Mouse (Mus musculus) neural tube, embryonic 14.5 days (tissue): Measurements from ENCODE around the gene Plcb1. TPM values are rescaled to one million over a fixed set of nuclear protein-coding genes. Genes with fewer than 3 reads are reported as not detected.

Experiments
- ATAC-seq: fragments of 200-750 bp; cut with Nextera tagmentation; 2 replicates; pipeline ENCODE4 v1.8.0; 2017; ENCODE audit warnings: low read depth, mild to moderate bottlenecking, moderate TSS enrichment, moderate library complexity
- H3K27ac ChIP-seq: fragments of 300-500 bp; sonication (generic); 2 replicates; pipeline ENCODE4 v1.5.1; 2014; ENCODE audit warnings: low read depth, mild to moderate bottlenecking, control low read depth, low read length, moderate library complexity, mixed read lengths
- H3K27me3 ChIP-seq: fragments of 300-500 bp; sonication (generic); 2 replicates; pipeline ENCODE4 v1.6.1; 2014; ENCODE audit warnings: low read length; ENCODE audit not compliant: control insufficient read depth, insufficient read depth
- H3K36me3 ChIP-seq: fragments of 300-500 bp; sonication (generic); 2 replicates; pipeline ENCODE4 v1.6.1; 2014; ENCODE audit warnings: low read length, mixed read lengths; ENCODE audit not compliant: control insufficient read depth, insufficient read depth
- H3K4me1 ChIP-seq: fragments of 300-500 bp; sonication (generic); 2 replicates; pipeline ENCODE4 v1.6.1; 2014; ENCODE audit warnings: low read length; ENCODE audit not compliant: control insufficient read depth, insufficient read depth
- H3K4me2 ChIP-seq: fragments of 300-500 bp; sonication (generic); 2 replicates; pipeline ENCODE4 v1.6.1; 2014; ENCODE audit warnings: mild to moderate bottlenecking, low read depth, low read length, control low read depth
- H3K4me3 ChIP-seq: fragments of 300-500 bp; sonication (generic); 2 replicates; pipeline ENCODE4 v1.5.1; 2014; ENCODE audit warnings: low read depth, low read length, control low read depth, mixed read lengths
- H3K9ac ChIP-seq: fragments of 300-500 bp; sonication (generic); replicated peaks from 2 replicates; pipeline ENCODE4 v1.6.1; 2014; ENCODE audit warnings: low read depth, mild to moderate bottlenecking, control low read depth, low read length, mixed read lengths
- H3K9me3 ChIP-seq: fragments of 300-500 bp; sonication (generic); 2 replicates; pipeline ENCODE4 v1.6.1; 2016; ENCODE audit warnings: low read length; ENCODE audit not compliant: control insufficient read depth
- WGBS: fragments of 180-500 bp; shearing (Covaris S2); extraction: QIAGEN DNeasy Blood & Tissue Kit; methylation state at CpG from one replicate; pipeline ENCODE4 v1.1.7; 2014; 5-methylcytosine and 5-hydroxymethylcytosine counted together
- polyA plus RNA-seq: library from polyadenylated mRNA; unstranded; fragments of >200 nt; fragmentation: Nextera tagmentation; extraction: Ambion mirVana; gene quantifications from 2 replicates; pipeline ENCODE4 v1.2.1, GENCODE M21; 2014

The Plcb1 gene
- polyA plus RNA-seq, 1 experiment from 2014 or later = 118 TPM

GRCm38 (mm10) chr2:135439546-135440517 is 654.0 kb downstream of the Plcb1 start:
- Histone ChIP-seq H3K9me3 (no peaks in the 10 kb centered on the region), H3K36me3 (no peaks in the 10 kb centered on the region), H3K27me3 (no peaks in the 10 kb centered on the region), H3K4me1 (no peaks in the 10 kb centered on the region), H3K27ac (no peak overlapping the region), H3K9ac (no peak overlapping the region), H3K4me2 (no peak overlapping the region), H3K4me3 (no peak overlapping the region)
- ATAC-seq = peak; percentile 90
- WGBS = 13% methylated on average over 7 of the region's 7 CpGs

GRCm38 (mm10) chr2:135453581-135453980 is 667.7 kb downstream of the Plcb1 start:
- Histone ChIP-seq H3K4me2 (no peak overlapping the region), H3K9ac (no peak overlapping the region), H3K9me3 (no peaks in the 10 kb centered on the region), H3K4me1 (no peaks in the 10 kb centered on the region), H3K27me3 (no peaks in the 10 kb centered on the region), H3K4me3 (no peak overlapping the region), H3K27ac (no peak overlapping the region), H3K36me3 (no peaks in the 10 kb centered on the region)
- ATAC-seq = no peak
- 84% methylated on average over 1 of the region's 1 CpGs for WGBS

GRCm38 (mm10) chr2:135454015-135454414 is 668.1 kb downstream of the Plcb1 start:
- H3K4me2 ChIP-seq = no peak overlapping the region
- no peaks in the 10 kb centered on the region for H3K36me3 ChIP-seq
- no peaks in the 10 kb centered on the region for H3K9me3 ChIP-seq
- ATAC-seq = no peak
- no peaks in the 10 kb centered on the region for H3K27me3 ChIP-seq
- H3K27ac ChIP-seq = no peak overlapping the region
- H3K4me1 ChIP-seq = no peaks in the 10 kb centered on the region
- H3K4me3 ChIP-seq = no peak overlapping the region
- no peak overlapping the region for H3K9ac ChIP-seq
- 73% methylated on average over 2 of the region's 2 CpGs for WGBS

GRCm38 (mm10) chr2:135454455-135454854 is 668.6 kb downstream of the Plcb1 start:
- Histone ChIP-seq H3K36me3 (no peaks in the 10 kb centered on the region), H3K4me1 (no peaks in the 10 kb centered on the region), H3K9me3 (no peaks in the 10 kb centered on the region), H3K4me2 (no peak overlapping the region), H3K4me3 (no peak overlapping the region), H3K27ac (no peak overlapping the region), H3K27me3 (no peaks in the 10 kb centered on the region), H3K9ac (no peak overlapping the region)
- no peak; the same call in 1 of the 2 replicates for ATAC-seq
- 67% methylated on average over 1 of the region's 1 CpGs for WGBS

- Histone ChIP-seq H3K9ac (no peak overlapping the region), H3K4me2 (no peak overlapping the region), H3K27me3 (no peaks in the 10 kb centered on the region), H3K9me3 (no peaks in the 10 kb centered on the region), H3K4me1 (no peaks in the 10 kb centered on the region), H3K4me3 (no peak overlapping the region), H3K27ac (no peak overlapping the region), H3K36me3 (no peaks in the 10 kb centered on the region)
- ATAC-seq = no peak
- WGBS = 55% methylated on average over 4 of the region's 4 CpGs
Observed at GRCm38 (mm10) chr2:135467895-135468294, 682.0 kb downstream of the Plcb1 start.

DNA sequence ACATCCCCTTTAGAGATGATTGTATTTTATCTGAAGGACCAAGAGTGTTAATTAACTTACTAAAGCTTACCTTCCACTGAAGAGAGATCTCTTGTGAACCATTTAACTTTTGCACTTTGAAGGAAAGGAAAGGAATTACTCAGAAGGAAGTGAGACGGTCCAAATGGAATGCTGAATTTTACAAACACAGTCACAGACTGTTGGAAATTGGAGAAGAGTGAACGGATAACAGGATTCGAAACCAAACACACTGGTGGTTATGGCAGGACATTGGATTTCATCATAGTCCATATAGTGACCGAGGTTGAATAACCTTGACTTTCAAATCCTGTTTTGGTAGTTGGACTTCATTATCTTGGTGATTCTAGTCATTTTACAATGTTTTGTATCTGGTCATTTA is 688.2 kb downstream of the Plcb1 start:
- no peak overlapping the region for H3K4me2 ChIP-seq
- H3K4me3 ChIP-seq = no peak overlapping the region
- no peak overlapping the region for H3K9ac ChIP-seq
- no peak overlapping the region for H3K27ac ChIP-seq
- H3K36me3 ChIP-seq = no peaks in the 10 kb centered on the region
- no peak for ATAC-seq
- no peaks in the 10 kb centered on the region for H3K9me3 ChIP-seq
- H3K4me1 ChIP-seq = no peaks in the 10 kb centered on the region
- no peaks in the 10 kb centered on the region for H3K27me3 ChIP-seq
- 89% methylated on average over 4 of the region's 4 CpGs for WGBS

DNA sequence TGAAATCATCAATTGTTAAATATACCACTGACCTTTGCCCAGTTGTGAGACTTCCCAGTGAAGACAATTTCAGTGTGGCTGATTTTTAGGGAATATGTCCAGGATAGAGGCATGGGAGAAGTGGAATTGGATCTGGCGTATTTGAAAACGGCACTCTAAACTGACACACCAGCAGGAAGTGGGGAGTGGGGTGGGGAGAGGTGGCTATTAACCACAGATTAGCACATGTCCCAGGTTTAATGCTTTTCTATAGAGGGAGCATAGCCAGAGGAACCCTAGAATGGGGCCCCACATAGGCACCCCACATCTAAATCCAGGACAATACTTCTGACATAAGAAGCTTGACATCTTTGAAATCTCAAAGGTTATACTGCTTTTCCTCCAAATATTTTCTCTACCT is 699.4 kb downstream of the Plcb1 start:
- H3K27me3 ChIP-seq = no peaks in the 10 kb centered on the region
- H3K27ac ChIP-seq = no peak overlapping the region
- H3K9ac ChIP-seq = no peak overlapping the region
- WGBS = 81% methylated on average over 2 of the region's 2 CpGs
- H3K4me2 ChIP-seq = no peak overlapping the region
- no peaks in the 10 kb centered on the region for H3K4me1 ChIP-seq
- H3K36me3 ChIP-seq = no peaks in the 10 kb centered on the region
- H3K4me3 ChIP-seq = no peak overlapping the region
- no peak for ATAC-seq
- H3K9me3 ChIP-seq = no peaks in the 10 kb centered on the region

DNA sequence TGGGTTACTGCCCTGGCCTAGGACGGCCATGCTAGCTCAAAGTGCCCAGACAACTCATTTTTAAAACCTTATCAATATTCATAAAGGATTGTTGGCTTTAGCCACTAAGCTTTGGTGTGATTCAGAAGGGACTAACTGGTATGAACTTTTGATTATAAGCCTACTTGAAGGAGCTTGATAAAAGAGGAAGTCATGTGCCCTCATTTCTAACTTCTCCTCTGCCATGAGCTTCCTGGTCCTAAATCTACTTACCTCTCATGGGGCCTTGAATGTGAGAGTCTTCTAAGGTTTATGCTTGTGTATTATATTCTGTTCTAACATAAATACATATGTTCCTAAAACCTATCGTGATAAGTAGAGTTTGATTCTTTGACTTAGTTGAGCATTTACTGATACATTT is 702.4 kb downstream of the Plcb1 start:
- no peaks in the 10 kb centered on the region for H3K9me3 ChIP-seq
- H3K36me3 ChIP-seq = no peaks in the 10 kb centered on the region
- H3K4me3 ChIP-seq = no peak overlapping the region
- 86% methylated on average over 2 of the region's 2 CpGs for WGBS
- H3K4me2 ChIP-seq = no peak overlapping the region
- no peaks in the 10 kb centered on the region for H3K4me1 ChIP-seq
- H3K9ac ChIP-seq = no peak overlapping the region
- H3K27ac ChIP-seq = no peak overlapping the region
- no peaks in the 10 kb centered on the region for H3K27me3 ChIP-seq
- no peak for ATAC-seq

- no peaks in the 10 kb centered on the region for H3K4me1 ChIP-seq
- H3K9ac ChIP-seq = no peak overlapping the region
- no peak overlapping the region for H3K27ac ChIP-seq
- WGBS = 91% methylated on average over 2 of the region's 2 CpGs
- H3K4me2 ChIP-seq = no peak overlapping the region
- H3K4me3 ChIP-seq = no peak overlapping the region
- H3K9me3 ChIP-seq = no peaks in the 10 kb centered on the region
- H3K27me3 ChIP-seq = no peaks in the 10 kb centered on the region
- no peak for ATAC-seq
- H3K36me3 ChIP-seq = no peaks in the 10 kb centered on the region
Observed at GRCm38 (mm10) chr2:135489127-135489526, 703.3 kb downstream of the Plcb1 start.
